Mouse (Mus musculus): ENCODE results near the gene Gm21969. TPM values are rescaled to one million over a fixed set of nuclear protein-coding genes. Genes with fewer than 3 reads are reported as not detected.

The Gm21969 gene
- polyA plus RNA-seq, 1 experiment from 2014 or later, result not detected

- Histone ChIP-seq H3K4me2 (no peak within 1 kb of the TSS), H3K27ac (ENCODE audit: poor library complexity, severe bottlenecking) (no peak within 1 kb of the TSS), H3K27me3 (replicated peaks) (0 out of 2 replicates have a peak, but pooled peaks cover 9% of the 10 kb centered on the region), H3K4me1 (replicated peaks) (no peaks in the 10 kb centered on the region), H3K4me3 (no peak within 1 kb of the TSS), H3K36me3 (peaks cover 8% of the 10 kb centered on the region; the same call in 1 of the 2 replicates), H3K9ac (no peak within 1 kb of the TSS), H3K9me3 (replicated peaks) (peaks cover under 1% of the 10 kb centered on the region; the same call in 1 of the 2 replicates)
- ATAC-seq (ENCODE audit: insufficient number of reproducible peaks, low FRiP score), result no peak
- 76% methylated on average over 8 of the region's 8 CpGs for WGBS
Measured at GRCm38 (mm10) chr4:139653238-139653637, 50.3 kb downstream of the Gm21969 start, which contains the start of gene Tas1r2. Gene Tas1r2, plus strand, starts transcription at chr4:139653538.

GRCm38 (mm10) chr4:139661897-139662296 lies 58.9 kb downstream of the Gm21969 start:
- 83% methylated on average over 14 of the region's 14 CpGs for WGBS
- no peak overlapping the region for H3K4me3 ChIP-seq

GRCm38 (mm10) chr4:139667632-139668031 lies 64.6 kb downstream of the Gm21969 start:
- peaks cover 14% of the 10 kb centered on the region for H3K27me3 ChIP-seq (replicated peaks)
- WGBS, result 62% methylated on average over 6 of the region's 6 CpGs
- no peak for ATAC-seq (ENCODE audit: insufficient number of reproducible peaks, low FRiP score)
- no peaks in the 10 kb centered on the region for H3K9me3 ChIP-seq (replicated peaks)
- H3K36me3 ChIP-seq, result no peaks in the 10 kb centered on the region
- no peak overlapping the region for H3K4me2 ChIP-seq
- no peak overlapping the region for H3K4me3 ChIP-seq
- no peaks in the 10 kb centered on the region for H3K4me1 ChIP-seq (replicated peaks)
- H3K27ac ChIP-seq (ENCODE audit: poor library complexity, severe bottlenecking), result no peak overlapping the region
- H3K9ac ChIP-seq, result no peak overlapping the region

More at GRCm38 (mm10) chr4:139661897-139662296, 58.9 kb downstream of the Gm21969 start:
- Histone ChIP-seq H3K27me3 (replicated peaks) (peaks cover 20% of the 10 kb centered on the region), H3K9ac (no peak overlapping the region), H3K27ac (ENCODE audit: poor library complexity, severe bottlenecking) (no peak overlapping the region), H3K36me3 (no peaks in the 10 kb centered on the region), H3K4me1 (replicated peaks) (no peaks in the 10 kb centered on the region), H3K4me2 (no peak overlapping the region), H3K9me3 (replicated peaks) (peaks cover 20% of the 10 kb centered on the region)
- ATAC-seq (ENCODE audit: insufficient number of reproducible peaks, low FRiP score), result no peak

- H3K27me3 ChIP-seq (replicated peaks), result peaks cover 9% of the 10 kb centered on the region
- no peaks in the 10 kb centered on the region for H3K9me3 ChIP-seq (replicated peaks)
- no peak overlapping the region for H3K4me2 ChIP-seq
- no peak overlapping the region for H3K4me3 ChIP-seq
- ATAC-seq (ENCODE audit: insufficient number of reproducible peaks, low FRiP score), result no peak
- H3K27ac ChIP-seq (ENCODE audit: poor library complexity, severe bottlenecking), result no peak overlapping the region
- WGBS, result 20% methylated on average over 6 of the region's 6 CpGs
- no peaks in the 10 kb centered on the region for H3K4me1 ChIP-seq (replicated peaks)
- no peaks in the 10 kb centered on the region for H3K36me3 ChIP-seq
- H3K9ac ChIP-seq, result no peak overlapping the region
Measured at GRCm38 (mm10) chr4:139669847-139670246, 66.9 kb downstream of the Gm21969 start.

- 44% methylated on average over 9 of the region's 9 CpGs for WGBS
- no peaks in the 10 kb centered on the region for H3K4me1 ChIP-seq (replicated peaks)
- no peak overlapping the region for H3K9ac ChIP-seq
- no peak overlapping the region for H3K27ac ChIP-seq (ENCODE audit: poor library complexity, severe bottlenecking)
- H3K36me3 ChIP-seq, result no peaks in the 10 kb centered on the region
- no peak for ATAC-seq (ENCODE audit: insufficient number of reproducible peaks, low FRiP score)
- H3K27me3 ChIP-seq (replicated peaks), result peaks cover 25% of the 10 kb centered on the region
- 0 out of 2 replicates have a peak, but pooled peaks cover 16% of the 10 kb centered on the region for H3K9me3 ChIP-seq (replicated peaks)
- H3K4me3 ChIP-seq, result no peak overlapping the region
- no peak overlapping the region for H3K4me2 ChIP-seq
Measured at GRCm38 (mm10) chr4:139675696-139676095, 72.7 kb downstream of the Gm21969 start.

- peaks cover 30% of the 10 kb centered on the region for H3K9me3 ChIP-seq (replicated peaks)
- no peak overlapping the region for H3K4me2 ChIP-seq
- H3K4me1 ChIP-seq (replicated peaks), result no peaks in the 10 kb centered on the region
- no peak overlapping the region for H3K9ac ChIP-seq
- H3K27me3 ChIP-seq (replicated peaks), result peaks cover 18% of the 10 kb centered on the region; the same call in 1 of the 2 replicates
- no peaks in the 10 kb centered on the region for H3K36me3 ChIP-seq
- H3K27ac ChIP-seq (ENCODE audit: poor library complexity, severe bottlenecking), result no peak overlapping the region
- no peak overlapping the region for H3K4me3 ChIP-seq
- WGBS, result 66% methylated on average over 22 of the region's 22 CpGs
- ATAC-seq (ENCODE audit: insufficient number of reproducible peaks, low FRiP score), result no peak; the same call in 1 of the 2 replicates
Measured at GRCm38 (mm10) chr4:139683728-139684638, 81.0 kb downstream of the Gm21969 start.

GRCm38 (mm10) chr4:139684639-139685017 lies 81.6 kb downstream of the Gm21969 start:
- Histone ChIP-seq H3K4me2 (no peak overlapping the region), H3K27me3 (replicated peaks) (peaks cover 23% of the 10 kb centered on the region; the same call in 1 of the 2 replicates), H3K4me1 (replicated peaks) (no peaks in the 10 kb centered on the region), H3K27ac (ENCODE audit: poor library complexity, severe bottlenecking) (no peak overlapping the region), H3K4me3 (no peak overlapping the region), H3K36me3 (no peaks in the 10 kb centered on the region), H3K9me3 (replicated peaks) (peaks cover 25% of the 10 kb centered on the region), H3K9ac (no peak overlapping the region)
- no peak for ATAC-seq (ENCODE audit: insufficient number of reproducible peaks, low FRiP score)
- WGBS, result 14% methylated on average over 3 of the region's 3 CpGs

- Histone ChIP-seq H3K9me3 (replicated peaks) (0 out of 2 replicates have a peak, but pooled peaks cover 4% of the 10 kb centered on the region), H3K27me3 (replicated peaks) (peaks cover 57% of the 10 kb centered on the region), H3K27ac (ENCODE audit: poor library complexity, severe bottlenecking) (no peak overlapping the region), H3K4me2 (no peak overlapping the region), H3K4me3 (no peak overlapping the region), H3K36me3 (no peaks in the 10 kb centered on the region), H3K4me1 (replicated peaks) (no peaks in the 10 kb centered on the region), H3K9ac (no peak overlapping the region)
- WGBS, result 71% methylated on average over 9 of the region's 9 CpGs
- no peak for ATAC-seq (ENCODE audit: insufficient number of reproducible peaks, low FRiP score)
Measured at GRCm38 (mm10) chr4:139688058-139688457, 85.1 kb downstream of the Gm21969 start.

GRCm38 (mm10) chr4:139689627-139690269 lies 86.8 kb downstream of the Gm21969 start:
- 0 out of 2 replicates have a peak overlapping the region, but pooled peaks have one; percentile 16 for H3K9ac ChIP-seq
- H3K27ac ChIP-seq (ENCODE audit: poor library complexity, severe bottlenecking), result no peak overlapping the region
- H3K36me3 ChIP-seq, result no peaks in the 10 kb centered on the region
- no peak for ATAC-seq (ENCODE audit: insufficient number of reproducible peaks, low FRiP score)
- no peak overlapping the region for H3K4me2 ChIP-seq
- no peaks in the 10 kb centered on the region for H3K9me3 ChIP-seq (replicated peaks)
- peaks cover 69% of the 10 kb centered on the region for H3K27me3 ChIP-seq (replicated peaks)
- no peaks in the 10 kb centered on the region for H3K4me1 ChIP-seq (replicated peaks)
- 32% methylated on average over 7 of the region's 7 CpGs for WGBS
- H3K4me3 ChIP-seq, result no peak overlapping the region

- Histone ChIP-seq H3K9me3 (replicated peaks) (no peaks in the 10 kb centered on the region), H3K4me2 (no peak overlapping the region), H3K9ac (no peak overlapping the region), H3K4me1 (replicated peaks) (no peaks in the 10 kb centered on the region), H3K27me3 (replicated peaks) (peaks cover 81% of the 10 kb centered on the region), H3K36me3 (no peaks in the 10 kb centered on the region), H3K4me3 (no peak overlapping the region), H3K27ac (ENCODE audit: poor library complexity, severe bottlenecking) (no peak overlapping the region)
- no peak for ATAC-seq (ENCODE audit: insufficient number of reproducible peaks, low FRiP score)
- WGBS, result 39% methylated on average over 5 of the region's 5 CpGs
Measured at GRCm38 (mm10) chr4:139693315-139693714, 90.3 kb downstream of the Gm21969 start.

- H3K9me3 ChIP-seq (replicated peaks), result 0 out of 2 replicates have a peak, but pooled peaks cover 3% of the 10 kb centered on the region
- H3K4me3 ChIP-seq, result no peak overlapping the region
- H3K27me3 ChIP-seq (replicated peaks), result peaks cover 65% of the 10 kb centered on the region
- ATAC-seq (ENCODE audit: insufficient number of reproducible peaks, low FRiP score), result no peak
- 7% methylated on average over 9 of the region's 9 CpGs for WGBS
- H3K36me3 ChIP-seq, result no peaks in the 10 kb centered on the region
- H3K27ac ChIP-seq (ENCODE audit: poor library complexity, severe bottlenecking), result no peak overlapping the region
- no peak overlapping the region for H3K4me2 ChIP-seq
- H3K4me1 ChIP-seq (replicated peaks), result no peaks in the 10 kb centered on the region
- H3K9ac ChIP-seq, result no peak overlapping the region
Measured at GRCm38 (mm10) chr4:139697755-139698154, 94.8 kb downstream of the Gm21969 start.
